Mouse (Mus musculus): ENCODE results near the gene Grb10.

The Grb10 gene

DNA sequence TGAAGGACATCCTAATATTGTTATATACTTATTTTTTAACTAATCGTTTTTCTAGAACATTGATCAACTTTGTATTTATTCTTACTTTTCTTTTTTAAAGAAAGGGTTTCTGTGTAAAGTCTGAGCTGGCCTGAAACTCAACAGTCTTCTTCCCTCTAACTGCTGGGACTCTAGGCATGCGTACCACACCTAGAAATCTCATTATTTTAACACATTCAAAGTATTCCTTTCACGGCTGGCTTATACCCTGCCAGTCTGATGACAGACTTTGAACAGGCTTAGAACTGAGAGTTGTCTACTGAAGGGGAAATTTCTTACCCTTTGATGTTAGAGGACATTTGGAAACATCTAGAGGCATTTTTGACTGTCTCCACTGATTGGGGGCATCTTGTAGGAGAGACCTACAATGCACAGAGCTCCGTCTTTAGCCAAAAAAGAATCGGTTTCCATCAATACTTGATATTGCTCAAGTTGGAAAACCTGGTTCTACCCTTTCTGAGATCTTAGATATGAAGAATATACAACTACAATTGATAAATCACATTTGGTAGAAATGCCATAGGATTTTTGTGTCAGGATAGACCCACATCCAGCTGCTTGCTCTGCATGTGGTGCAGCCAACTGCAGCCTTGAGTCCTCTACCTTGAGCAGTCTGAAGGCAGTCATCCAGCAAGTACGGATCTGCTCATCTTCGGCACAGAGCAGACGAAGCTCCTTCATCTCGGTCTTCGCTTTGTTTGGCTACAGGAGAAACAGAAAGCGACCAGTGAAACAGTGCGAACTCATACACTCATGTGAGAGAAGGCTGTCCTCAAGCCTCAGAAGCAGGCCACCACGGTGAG is 95.0 kb downstream of the Grb10 start:
- no peak for DNase-seq

- no peak for DNase-seq
Measured at GRCm38 (mm10) chr11:11942320-11943217, 95.9 kb downstream of the Grb10 start.

GRCm38 (mm10) chr11:11940833-11941681 is 97.4 kb downstream of the Grb10 start:
- DNase-seq, result no peak

DNA sequence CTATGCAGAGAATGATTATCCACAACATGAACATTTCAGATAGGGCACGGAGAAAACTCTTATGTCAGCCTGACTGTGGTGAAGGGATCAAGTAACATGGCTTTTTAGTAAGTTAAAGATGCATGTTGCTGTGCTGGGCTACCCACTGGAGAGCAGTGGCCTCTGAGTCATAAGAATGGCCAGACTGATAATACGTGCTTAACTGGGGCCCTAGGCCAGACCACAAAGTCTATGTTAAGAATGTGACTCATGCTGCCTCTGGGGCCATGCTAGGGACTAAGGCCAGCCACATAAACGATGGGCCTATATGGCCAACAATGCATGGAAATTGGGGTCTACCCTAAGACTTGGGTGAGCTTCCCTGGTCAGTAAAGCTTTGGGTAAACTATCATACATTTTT is 98.9 kb downstream of the Grb10 start:
- no peak for DNase-seq

- no peak for DNase-seq
Measured at GRCm38 (mm10) chr11:11938591-11938990, 99.9 kb downstream of the Grb10 start.

- no peak for DNase-seq
Measured at GRCm38 (mm10) chr11:11937340-11938030, 101.0 kb downstream of the Grb10 start.

DNA sequence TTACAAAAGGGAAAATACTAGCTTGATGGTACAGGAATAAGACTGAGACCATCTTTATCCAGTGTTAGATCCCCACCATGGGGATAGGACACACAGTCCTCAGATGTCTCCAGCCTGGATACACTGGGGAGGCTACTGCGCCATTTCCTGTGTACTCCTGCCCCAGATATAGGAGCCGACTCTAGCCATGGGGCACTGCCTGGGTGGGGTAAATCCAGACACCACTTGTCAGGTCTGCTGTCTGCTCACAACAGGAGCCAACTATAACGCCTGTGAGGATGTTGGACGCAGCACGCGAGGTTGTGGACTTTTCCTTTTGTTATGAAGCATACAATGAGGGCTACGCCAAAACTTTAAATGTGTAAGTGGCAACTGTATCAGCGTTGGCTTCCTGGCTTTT is 103.7 kb downstream of the Grb10 start:
- no peak for DNase-seq

- DNase-seq, result no peak
Measured at GRCm38 (mm10) chr11:11932102-11932789, 106.2 kb downstream of the Grb10 start.

DNA sequence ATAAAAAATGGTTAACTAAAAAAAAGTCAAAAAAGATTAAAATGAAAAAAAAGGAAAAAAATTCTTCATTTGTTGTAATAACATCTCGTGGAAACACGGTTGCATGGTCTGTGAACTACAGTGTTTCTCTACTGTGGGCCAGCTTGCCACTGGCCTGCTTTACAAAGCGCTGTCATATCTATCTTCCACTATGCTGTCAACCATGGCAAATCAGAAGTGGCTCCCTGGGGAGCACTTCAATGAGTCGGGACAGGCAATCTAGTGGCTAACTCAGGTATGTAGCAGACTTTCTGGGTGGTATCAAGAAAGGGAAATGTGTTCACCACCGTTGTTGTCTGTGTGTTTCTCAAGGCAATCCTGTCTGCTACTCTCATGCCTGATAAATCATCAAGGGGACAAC is 106.8 kb downstream of the Grb10 start:
- DNase-seq, result no peak

DNA sequence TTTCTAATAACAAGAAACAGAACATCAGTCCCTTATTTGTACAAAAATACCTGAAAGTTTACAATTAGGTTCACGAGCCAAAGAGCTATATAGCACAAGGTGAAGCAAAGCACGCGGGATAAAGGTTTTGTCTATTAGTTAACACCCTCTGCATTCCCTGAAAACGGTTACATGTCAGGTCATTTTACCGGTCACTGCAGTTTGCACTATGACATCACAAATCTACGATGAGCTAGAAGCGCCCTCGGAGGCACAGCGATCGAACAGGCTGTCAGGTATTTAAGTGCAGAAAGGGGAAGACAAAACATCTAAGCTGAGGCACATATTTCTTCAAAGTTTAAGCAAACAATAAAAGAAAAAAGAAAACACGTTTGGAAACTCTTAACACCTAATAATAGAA is 108.0 kb downstream of the Grb10 start:
- no peak for DNase-seq

- DNase-seq, result no peak
Measured at GRCm38 (mm10) chr11:11929059-11929458, 109.4 kb downstream of the Grb10 start.

- DNase-seq, result no peak
Measured at GRCm38 (mm10) chr11:11928586-11928985, 109.9 kb downstream of the Grb10 start.

DNA sequence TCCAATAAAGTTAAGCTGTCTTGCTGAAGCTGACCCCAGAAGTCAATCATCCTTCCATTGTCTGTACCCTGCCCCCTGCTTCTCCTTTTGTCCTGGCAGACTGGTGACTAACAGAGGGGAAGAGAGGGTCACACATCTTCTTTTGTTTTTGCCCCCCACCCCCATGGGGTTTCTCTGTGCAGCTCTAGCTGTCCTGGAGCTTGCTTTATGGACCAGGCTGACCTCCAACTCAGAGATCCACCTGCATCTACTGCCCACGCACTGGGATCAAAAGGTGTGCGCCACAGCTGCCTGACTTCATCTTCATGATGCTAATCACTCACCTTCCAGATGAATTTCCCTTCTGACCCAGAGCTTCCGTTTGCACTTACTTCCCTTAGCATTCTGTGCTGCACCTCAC is 114.6 kb downstream of the Grb10 start:
- no peak for DNase-seq

- DNase-seq, result no peak
Measured at GRCm38 (mm10) chr11:11923345-11923744, 115.1 kb downstream of the Grb10 start.

DNA sequence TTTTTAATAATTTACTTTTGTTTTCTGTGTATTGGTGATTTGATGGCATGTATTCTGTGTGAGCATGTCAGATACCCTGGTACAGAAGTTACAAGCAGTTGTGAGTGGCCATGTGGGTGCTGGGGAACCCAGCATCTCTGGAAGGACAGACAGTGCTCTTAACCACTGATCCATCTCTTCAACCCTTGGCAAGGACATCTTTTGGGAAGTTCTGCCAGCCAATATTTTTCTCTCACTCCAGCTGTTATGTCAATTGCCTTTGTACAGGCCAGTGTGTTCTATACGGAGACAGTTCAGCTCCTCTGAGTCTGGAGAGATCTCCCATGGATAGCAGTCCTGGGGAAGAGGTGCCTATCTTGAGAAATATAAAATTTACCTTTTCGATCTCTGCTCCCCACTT is 116.4 kb downstream of the Grb10 start:
- no peak for DNase-seq

DNA sequence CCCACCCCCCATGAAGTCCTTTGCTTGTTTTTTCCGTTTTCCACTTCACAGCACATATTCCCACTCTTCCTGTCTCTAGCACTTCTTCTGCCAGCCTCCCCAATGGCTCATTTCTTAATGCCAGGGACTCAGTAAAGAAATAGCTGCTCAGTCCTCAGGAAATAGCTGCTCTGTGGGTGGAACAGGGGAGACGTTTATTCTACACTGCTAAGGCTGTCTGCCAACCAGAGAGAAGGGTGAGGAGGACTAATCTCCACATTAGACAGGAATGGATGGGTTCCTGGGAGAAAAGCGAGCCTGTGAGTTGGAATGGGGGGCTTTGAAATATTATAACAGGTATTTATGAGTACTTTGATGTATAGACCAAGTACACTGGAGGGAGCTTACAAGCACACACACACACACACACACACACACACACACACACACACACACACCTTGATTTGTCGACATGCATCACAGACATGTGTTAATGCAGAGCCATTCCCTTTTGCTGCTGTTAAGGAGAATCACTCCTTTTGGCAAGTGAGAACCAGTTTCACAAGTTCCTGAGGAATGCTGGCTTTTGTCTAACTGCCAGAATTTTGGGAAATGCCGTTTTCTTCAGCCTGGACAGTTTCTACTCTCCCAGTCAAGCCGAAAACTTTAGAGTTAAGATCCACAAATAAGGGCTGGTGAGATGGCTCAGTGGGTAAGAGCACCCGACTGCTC is 130.6 kb downstream of the Grb10 start:
- no peak for DNase-seq

GRCm38 (mm10) chr11:11905518-11905917 is 133.0 kb downstream of the Grb10 start:
- no peak for DNase-seq

DNA sequence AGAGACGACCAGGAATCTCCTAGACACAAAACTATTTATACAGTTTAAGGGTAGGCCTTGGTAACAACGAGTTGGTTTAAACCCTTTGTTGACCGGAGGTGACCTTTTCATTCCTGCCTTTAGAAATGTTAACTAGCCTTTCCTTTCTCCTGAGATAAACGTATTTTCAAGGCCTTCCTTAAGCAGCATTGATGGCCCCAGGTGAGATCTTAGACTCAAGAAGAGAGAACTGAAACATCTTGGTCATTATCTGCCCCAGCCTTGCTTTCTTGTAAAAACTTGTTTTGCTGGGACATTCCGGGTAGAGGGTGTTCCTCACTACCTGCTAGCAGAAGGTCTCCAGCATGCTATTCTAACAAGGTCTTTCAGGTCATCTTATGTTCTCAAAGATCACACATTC is 133.5 kb downstream of the Grb10 start:
- DNase-seq, result no peak

DNA sequence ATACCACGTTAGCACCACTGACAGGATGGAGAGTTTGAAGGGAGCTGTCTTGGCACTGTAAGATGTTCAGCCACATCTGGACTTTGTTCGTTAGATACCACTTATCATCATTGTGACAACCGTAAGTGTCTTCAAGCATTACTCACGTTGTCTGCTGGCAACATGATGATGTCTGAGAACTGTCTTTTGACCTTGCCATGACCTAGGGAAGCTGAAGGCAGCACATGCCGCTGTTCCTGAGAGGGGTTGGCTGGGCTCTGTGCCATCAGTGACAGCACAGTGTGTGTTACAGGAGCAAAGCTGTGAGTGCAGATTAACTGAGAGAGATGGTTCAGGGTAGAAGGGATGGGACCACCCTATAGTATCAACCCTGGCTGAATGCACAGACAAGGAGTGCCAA is 137.0 kb downstream of the Grb10 start:
- no peak for DNase-seq

DNA sequence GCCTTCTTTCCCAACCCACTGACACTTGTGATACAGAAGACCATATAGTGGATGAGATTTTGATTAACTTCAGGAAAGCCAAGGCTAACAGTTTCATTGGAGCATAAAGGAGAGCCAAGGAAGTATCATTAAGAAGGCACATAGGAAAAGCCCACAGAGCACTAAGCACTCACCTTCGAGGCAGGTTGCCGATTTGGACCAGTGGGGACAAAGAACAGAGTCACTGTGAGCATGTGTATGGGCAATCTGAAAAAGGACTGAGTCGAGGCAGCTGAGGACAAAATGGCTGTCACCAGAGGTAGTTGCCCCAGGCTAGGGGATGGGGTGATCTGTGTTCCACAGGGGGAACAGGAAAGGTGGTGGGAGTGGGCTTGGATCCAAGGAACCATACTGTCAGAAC is 140.0 kb downstream of the Grb10 start:
- no peak for DNase-seq
